Mouse (Mus musculus) urinary bladder, adult 18-20 months (tissue): ENCODE data around the gene Atp6v0d1.
"Not testable (repeated sequence)": the region's sequence is repeated elsewhere in the genome, so short reads cannot be mapped to it uniquely, and the experiment has no call there.

Source experiments
- DNase-seq, 2 experiments: peaks; one replicate each; pipeline ENCODE4 v3.0.0; 2022; ENCODE audit warnings: low spot score in 2 of 2, mixed read lengths in 2 of 2

Atp6v0d1 gene

DNA sequence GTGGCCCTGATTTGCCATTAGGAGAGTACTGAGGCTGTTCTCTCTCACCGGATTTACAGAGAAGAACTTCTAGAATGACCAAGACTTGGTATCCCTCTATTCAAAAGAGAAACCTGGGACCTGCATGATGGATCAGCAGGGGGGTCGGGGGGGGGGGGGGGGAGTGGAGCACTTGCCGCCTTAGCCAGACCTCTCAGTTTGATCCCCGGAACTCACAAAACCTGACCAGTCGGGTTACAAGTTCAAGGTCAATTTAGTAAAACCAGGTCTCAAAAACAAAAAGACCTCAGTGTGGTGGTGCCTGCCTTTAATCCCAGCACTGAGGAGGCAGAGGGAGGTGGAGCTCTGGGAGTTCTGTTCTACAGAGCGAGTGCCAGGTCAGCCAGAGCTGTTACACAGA, 8.9 kb upstream of the Atp6v0d1 start:
- DNase-seq = no peak

DNA sequence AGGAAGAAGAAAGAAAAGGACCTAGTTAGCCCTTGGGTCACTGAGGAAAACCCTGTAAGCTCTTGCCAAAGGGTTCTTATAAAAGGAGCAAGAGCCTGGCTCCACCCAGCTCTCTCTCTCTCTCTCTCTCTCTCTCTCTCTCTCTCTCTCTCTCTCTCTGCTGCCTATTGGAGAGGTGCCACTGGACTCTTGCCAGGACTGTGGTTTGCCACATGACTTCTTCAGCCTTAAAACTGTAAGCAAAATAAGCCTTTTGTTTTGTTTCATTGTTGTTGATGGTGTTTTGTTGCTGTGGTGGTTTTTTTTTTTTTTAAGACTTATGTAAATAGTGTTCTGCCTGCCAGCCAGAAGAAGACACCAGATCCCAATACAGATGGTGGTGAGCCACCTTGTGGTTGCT, 7.6 kb upstream of the Atp6v0d1 start:
- DNase-seq = no peak

DNA sequence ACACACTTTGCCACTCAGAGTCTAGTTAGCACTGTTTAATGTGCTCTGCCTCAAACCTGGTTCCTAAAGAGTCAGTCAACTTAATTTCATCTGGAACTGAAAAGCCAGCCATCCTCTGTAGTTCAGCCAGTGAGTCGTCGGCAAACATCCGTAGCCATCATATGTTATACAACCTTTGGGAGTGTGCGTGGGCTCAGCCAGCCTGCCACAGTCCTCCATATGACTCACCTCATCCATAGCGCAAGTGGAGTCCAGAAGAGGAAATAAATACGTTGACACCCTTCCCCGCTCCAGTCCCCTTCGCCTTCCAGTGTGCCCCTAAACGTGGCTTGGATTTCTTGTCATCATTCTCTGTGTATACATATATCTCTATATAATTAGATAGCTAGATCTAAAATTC, 6.0 kb upstream of the Atp6v0d1 start:
- no peak for DNase-seq

DNA sequence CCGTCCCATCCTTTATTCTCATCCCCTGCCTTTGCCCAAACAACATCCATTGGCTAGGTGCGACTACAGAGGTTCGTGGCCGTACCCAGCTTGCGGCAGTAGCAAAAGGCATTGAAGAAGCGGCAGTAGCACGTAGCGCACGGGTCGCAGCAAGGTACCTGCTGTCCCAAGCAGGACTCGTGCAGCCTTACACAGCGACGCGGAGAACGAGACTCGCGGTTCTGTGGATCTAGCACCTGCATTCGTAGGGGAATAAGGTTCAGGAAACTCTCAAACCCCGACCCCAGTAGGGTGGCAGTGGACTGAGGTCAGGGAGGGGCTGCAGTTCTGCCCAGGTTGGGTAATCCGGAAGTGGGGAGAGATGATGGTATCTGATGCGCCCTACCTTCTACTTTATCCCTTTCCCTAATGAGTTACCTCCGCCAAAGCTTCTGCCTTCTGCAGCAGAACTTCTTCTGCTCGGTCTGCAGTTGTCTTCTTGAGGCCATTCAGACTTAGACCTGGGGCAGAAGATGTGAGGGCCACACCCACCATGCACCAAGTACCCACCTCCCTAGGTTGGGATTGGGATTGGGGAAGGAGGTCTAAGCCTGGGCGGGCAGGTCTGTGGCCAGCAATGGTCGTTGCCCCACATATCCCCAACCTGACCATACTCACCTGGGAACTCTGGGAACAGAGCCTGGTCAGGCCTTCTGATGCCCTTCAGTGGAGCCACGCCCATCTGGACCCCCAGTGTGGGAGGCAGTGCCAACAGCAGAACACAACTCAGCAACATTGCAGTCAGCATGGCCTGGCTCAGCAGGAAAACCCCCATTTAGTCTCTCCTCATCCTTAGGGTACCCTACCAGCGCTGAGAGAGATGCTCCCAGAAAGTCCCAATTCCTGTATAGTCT, 1.1 kb upstream of the Atp6v0d1 start:
- peak in 1 of 2 experiments; percentile 33 for DNase-seq

DNA sequence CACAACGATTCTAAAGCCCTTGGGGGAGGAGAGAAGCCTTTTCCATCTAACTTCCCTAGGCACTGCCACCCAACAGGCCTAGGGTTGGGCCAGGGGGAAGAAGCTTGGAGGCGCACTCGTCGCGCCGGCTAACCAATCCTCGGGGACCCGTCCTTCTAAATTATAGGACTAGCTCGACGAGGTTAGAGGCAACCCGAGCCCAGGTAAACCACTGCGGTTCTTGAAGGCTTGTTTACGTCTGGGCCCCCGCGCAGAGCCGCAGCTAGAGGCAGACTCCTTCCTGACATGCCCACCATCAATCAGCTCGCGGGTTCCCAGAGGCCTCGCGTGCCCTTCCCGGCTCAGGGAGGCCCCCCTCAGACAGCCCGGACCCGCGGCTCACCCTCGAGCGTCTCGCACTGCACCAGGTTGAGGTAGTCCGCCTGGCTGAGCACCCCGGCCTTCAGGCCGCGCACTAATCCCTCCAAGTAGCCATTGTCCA, 406 bp downstream of the Atp6v0d1 start:
- peak in 1 of 2 experiments; percentile 23 for DNase-seq

DNA sequence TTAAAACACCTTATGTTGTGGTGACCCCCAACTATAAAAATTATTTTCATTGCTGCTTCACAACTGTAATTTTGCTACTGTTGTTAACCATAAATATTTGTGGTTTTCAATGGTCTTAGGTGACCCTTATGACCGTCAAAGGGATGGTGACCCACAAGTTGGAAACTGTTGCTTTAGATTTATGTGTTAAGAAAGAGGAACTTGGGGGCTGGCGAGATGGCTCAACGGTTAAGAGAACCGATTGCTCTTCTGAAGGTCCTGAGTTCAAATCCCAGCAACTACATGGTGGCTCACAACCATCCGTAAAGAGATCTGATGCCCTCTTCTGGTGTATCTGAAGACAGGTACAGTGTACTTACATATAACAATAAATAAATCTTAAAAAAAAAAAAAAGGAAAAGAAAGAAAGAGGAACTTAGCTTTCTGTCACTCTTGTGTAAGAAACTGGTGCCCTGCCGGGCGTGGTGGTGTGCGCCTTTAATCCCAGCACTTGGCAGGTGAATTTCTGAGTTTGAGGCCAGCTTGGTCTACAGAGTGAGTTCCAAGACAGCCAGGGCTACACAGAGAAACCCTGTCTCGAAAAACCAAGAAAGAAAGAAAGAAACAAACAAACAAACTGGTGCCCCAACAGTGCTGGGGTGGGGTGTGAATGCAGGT, 1.1 kb downstream of the Atp6v0d1 start:
- not testable (repeated sequence) for DNase-seq

DNA sequence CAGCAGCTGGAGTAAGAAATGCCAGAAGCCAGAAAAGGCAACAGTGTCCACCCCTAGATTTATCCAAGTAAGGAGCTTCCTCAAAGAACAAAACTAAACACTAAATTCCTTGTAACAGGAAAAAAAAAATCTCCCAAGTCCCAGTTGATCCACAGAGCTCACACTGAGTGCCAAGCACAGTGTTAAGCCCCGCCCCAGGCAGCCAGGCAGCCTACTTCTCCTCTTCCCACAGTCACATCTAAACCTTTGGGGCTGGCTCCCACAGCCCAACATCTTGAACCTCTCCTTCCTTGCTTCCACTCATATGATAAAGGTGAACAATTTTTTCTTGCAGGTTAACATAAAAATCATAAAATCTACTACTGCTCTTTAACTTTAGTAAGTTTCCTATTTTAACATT, 2.0 kb downstream of the Atp6v0d1 start:
- DNase-seq = no peak

DNA sequence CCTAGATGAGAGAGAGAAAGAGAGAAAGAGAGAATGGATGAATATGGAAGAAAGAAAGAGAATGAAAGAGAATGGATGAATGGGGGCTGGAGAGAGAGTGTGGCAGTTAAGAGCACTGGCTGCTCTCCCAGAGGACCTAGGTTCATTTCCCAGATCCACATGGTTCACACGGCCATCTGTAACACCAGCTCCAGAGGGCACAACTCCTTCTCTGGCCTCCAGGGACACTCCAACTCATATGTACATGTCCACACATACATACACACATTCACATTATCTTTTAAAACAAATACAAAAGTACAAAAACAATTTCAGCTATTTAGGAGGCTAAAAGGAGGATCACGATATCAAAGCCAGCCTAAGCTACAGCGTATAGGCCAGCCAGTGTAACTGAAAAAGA, 3.0 kb downstream of the Atp6v0d1 start:
- no peak for DNase-seq

DNA sequence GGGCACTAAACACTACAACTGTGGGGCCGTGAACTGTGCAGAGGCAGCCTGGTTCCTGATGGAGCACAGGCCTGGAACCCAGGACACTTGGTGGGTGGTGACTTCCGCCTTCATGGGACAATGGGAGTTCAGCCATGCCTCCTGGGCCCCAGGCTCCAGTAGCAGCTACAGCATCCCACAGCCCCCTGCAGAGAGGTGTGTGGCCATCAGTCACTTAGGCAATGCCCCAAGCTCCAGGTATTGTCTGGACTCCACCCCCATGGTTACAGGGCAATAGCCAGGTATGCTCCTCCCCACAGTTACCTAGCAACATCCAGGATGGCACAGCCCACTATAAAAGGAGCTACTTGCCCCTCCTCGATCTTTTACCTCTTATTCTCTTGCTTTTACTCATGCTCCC, 10.6 kb downstream of the Atp6v0d1 start:
- DNase-seq = no peak

DNA sequence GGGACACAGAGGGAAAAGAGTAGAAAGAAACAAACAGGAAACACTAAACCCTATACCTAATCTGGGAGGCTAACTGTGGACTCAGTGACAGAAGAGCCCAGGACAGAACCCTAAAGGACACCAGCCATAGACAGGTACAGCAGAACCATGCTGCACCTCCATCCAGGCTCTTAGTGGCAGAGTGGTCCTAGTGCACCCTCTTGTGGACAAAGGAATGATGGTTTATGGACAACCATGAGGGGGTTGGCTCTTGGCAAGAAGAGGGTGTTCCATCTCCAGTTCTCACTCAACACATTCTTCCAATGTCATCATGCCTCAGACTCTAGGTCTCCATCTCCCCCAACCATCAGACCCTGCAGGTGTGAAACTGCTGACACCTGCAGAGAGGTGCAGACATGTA, 11.8 kb downstream of the Atp6v0d1 start:
- peak in 1 of 2 experiments; percentile 44 for DNase-seq

DNA sequence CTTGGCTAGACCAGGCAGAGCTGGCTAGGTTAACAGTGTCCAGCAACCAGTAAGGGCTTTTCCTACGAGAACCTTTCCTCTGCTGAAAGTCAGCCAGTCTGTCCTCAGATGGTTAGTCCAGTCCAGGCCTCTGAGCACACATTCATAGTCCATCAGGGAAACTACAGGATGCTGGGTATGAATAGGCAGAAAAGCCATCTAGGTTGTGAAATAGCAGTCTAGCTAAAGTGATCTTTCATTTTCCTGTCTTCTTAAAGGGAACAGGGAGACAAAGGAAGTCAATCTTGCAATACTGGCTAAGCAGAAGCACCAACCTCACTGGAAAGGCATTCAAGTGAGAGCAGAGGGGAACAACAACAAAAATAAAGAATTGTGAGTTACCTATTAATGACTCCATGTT, 13.0 kb downstream of the Atp6v0d1 start:
- DNase-seq = no peak

DNA sequence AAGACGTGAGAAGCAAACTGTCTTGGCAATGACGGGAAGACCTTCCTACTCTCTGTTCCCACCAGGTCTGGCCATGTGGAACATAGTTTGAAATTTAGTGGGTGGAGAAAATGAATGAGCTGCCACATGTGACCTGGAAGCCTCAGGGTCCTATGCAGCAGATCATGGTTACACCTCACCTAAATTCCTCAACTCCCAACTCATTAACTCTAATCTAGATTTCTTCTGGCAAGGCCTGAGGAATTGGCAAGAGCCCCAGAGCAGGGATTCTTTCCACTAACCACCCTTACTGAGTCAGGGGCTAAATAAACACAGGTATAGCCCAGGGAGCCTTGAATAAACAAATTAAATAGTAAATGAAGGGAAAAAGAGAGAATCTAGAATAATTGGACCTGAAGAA, 13.8 kb downstream of the Atp6v0d1 start:
- DNase-seq = no peak

DNA sequence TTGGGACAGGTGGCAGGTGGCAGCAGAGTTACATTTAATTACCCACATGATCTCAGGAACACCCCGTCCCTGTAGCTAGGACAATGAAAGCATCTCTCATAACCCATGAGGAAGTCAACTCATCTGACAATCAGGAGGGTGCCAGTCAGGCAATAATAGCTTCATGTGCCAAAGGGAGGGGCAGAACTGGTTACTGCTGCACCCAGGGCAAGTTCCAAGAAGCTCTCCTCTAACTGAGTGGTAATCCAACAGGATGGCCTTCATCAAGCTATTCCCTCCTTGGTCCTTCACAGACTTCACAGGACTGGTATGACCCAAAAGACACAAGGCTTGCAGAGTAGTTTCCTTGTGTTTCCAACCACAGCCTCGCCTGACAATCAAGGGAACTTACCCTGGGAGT, 15.8 kb downstream of the Atp6v0d1 start:
- DNase-seq = no peak

DNA sequence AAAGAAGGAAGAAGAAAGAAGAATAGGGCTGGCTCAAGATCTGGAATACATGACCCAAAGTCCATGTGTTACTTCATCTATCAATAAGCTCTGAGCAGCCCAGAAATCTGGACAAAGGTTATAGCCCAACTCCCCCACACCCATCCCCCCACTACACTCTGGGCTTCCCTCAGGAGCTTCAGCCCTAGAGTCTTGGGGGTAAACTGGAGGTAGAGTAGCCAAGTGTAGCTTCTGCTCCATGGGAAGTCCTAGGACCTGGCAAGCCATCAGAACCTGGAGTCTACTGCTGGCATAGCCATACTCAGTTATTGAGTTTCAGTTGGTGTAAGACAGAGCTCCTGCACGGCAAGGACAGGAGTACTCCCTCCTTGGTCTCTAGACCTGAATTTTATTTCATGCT, 16.3 kb downstream of the Atp6v0d1 start:
- no peak for DNase-seq

DNA sequence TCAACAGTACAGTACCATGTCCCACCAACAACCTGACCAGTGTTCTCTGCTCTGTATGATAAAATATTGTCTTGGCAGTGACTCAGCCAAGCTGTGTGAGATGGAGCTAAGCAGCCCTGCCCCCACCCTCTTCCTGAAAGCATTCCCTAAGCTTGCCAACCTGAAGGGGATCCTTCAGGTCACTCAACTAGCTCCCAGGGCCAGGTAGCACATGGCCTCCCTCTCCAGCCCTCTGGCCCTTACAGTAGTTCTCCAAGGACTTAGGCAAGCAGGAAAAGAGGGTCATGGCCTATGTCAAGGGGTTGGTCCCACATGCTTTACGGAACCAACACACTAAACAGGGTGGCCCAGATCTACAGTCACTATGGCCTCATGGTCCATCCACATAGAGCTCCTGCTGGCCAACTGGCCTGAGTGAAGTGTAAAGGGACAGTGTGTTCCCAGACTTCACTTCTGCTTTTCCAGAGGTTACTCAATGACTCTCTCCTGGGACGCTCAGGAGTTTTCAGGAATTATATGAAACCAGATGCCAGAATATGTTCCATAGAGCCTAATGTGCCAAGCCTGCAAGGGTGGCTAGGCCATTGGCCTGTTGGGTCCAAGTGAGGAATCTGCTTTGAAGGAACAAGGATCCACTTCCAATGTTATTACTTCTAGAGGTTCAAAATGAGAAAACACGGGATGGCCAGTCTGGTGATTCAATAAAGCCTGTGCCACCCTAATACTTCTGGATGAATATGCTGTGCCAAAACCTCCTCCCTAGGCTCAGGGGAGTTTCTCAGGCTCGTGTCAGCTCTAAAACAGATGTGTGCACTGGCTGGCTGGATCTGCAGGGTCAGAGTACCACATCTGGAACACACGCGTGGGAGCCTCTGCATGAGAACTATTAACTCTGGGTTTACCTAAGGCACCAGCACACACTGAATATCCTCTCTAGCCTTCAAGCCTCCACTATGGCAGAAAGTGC, 19.2 kb downstream of the Atp6v0d1 start:
- DNase-seq = no peak

DNA sequence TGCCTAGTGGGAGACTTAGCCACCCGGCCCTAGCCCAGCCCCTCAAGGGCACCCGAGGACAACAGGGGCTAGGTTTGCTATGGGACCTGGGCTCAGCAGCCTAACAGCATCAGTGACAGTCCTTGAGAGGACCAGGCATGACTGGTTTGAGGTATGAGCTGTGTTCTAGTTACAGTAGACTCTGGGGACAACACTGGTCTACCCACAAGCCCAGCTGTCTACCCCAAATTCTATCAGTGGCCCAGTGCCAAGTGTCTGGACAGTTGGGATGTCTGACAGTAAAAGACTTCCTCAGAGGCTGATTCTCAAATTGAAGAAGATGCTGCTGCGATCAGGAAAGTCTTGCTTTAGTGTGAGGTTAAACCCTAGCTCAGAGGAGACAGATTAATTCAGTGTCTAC, 20.6 kb downstream of the Atp6v0d1 start:
- no peak for DNase-seq

DNA sequence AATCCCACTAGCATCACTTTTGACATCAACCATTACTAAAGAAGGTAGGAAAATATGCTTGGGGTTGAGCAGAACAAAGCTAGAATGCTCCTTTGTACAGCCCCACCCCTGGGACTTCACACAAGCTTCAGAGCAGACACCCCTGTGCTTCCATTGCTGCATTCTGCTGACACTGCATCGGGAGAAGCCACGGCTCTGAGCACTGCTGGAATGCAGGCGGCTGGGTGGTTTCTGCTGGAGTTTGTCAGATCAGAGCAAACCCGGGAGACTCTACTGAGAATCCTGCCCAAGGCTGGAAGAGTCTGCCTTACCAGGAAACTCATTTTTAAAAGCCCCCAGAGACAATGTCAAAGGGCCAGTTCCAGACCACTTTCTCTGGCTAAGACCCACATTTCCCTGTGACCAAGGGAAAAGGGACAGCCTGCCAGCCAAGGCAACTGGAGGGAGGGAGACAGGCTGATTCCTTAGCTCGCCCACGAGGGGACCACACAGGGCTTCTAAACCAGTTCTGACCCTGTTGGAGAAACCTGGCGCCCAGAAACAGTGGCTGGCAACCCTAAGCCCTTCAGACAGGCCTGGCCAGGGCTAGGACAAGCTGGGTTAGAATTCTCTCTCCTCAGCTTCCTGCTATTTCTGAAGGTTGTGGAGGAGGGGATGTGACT, 21.2 kb downstream of the Atp6v0d1 start:
- no peak for DNase-seq

DNA sequence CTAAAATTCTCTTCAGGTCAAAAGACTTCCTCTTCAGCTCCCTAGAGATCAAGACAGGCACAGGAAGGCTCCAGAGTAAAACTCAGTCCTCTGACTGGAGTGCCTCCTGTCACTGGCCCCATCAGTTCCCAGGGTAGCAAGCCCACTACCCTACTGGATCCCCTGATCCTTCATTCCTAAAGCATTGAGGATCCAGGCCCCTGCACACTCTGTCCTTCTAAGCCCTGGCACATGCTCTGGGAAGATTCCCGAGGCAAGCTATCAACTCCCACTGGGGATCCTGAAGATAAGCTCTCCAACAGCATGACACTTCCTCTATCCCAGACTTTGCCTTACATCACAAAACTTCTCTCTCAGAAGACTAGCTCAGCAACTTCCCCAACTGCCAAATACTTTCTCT, 22.1 kb downstream of the Atp6v0d1 start:
- no peak for DNase-seq

DNA sequence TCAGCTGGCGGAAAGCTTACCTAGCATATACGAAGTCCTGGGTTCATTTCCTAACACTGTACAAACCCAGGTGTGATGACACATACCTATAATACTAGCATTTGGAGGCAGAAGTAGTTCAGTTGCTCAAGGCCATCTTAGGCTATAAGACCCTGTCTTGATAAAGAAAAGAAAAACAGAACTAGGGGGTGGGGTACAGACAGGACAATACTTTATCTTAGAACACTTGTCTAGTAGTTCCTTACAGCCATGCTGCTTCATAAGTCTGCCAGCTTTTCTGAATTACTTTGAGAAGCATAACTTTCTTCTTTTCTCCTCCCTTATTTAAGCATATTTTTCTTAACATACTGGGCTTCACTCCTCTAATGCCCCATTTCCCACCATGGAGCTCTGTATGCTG, 23.0 kb downstream of the Atp6v0d1 start:
- DNase-seq = no peak

DNA sequence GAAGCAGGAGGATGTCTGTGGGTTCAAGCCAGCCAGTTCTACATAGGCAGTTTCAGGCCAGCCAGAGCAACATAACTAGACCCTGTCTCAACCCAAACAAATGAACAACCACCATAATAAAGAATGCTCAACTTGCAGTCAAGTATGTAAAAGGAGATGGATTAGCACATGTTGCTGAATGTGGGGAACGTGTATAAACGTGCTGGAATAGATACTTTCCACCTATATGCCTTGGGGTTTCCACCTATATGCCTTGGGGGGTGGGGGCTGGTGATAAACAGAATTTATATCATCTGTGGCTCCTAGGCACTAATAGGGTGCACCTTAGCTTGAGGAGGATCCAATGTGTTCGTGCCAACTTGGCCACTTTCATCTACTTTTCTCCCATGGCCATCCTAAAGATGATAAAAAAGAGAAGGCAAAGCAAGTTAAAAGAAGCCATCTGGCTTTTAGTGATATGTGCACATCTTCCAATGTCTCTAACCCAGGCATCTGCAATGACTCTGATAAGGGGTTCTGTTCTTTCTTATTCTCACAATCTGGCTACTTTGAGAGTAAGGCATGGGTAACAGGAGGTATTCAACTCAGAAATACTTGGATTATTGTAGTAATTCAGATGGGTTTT, 23.7 kb downstream of the Atp6v0d1 start:
- DNase-seq = no peak

DNA sequence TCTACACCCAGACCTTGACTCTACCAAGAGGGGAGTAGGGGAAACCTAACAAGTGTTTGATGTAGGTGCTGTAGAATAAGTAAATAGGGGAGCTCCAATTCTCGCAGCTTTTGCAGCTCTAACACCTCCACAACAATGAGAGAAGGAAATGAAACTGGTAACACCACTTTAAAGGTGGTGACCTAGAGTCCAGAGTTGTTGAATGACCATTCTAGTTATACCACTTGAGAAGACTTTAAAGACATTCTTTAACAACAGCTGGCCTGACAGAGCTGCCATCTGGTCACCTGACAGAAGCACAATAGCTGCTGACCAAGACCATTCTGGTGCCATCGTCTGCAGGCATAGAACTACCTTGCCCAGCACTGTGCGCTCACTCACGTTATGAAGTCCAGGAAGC, 26.9 kb downstream of the Atp6v0d1 start:
- DNase-seq = no peak
